Comparison of ENCODE assay signal across 27 mouse cellular contexts in the genomic region with DNA sequence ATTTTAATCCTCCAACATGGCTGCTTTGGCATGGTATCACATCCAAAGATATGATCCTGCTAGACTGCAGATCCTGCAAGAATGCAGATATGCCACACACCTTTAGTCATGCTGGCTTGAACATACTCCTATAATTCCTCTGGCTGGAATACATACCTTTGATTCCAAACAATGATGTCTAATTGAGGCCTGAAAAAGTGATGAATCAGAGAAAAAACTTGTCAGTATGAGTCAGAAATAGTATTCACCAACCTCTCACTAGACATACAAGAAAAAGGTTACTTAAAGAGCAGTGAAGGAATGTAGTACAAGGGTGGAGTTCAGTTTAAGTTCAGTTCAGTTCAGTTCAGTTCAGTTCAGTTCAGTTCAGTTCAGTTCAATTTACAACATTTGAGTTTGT.
"Had no signal": no experiment of that assay in that cellular context is flagged by ENCODE, and none has a peak within 500 bp of the region (broad histone marks: within the 10 kb centered on the region; RNA-seq: fewer than 3 reads in every experiment).

No protein-coding gene starts in this region.

- H3K4me2 ChIP-seq: heart, embryonic 11.5 days; heart, embryonic 13.5 days; heart, embryonic 15.5 days; hindbrain, embryonic 13.5 days; intestine, embryonic 15.5 days; limb, embryonic 12.5 days; liver, embryonic 11.5 days; liver, embryonic 13.5 days; liver, embryonic 15.5 days had no signal

- H3K27ac ChIP-seq: heart, adult 2 months; heart, embryonic 13.5 days; heart, embryonic 15.5 days; hindbrain, embryonic 13.5 days; intestine, embryonic 15.5 days; layer of hippocampus, adult 2 months; left cerebral cortex, adult 2 months; limb, embryonic 10.5 days; limb, embryonic 12.5 days; liver, embryonic 13.5 days; liver, embryonic 15.5 days had no signal

- H3K4me3 ChIP-seq: heart, adult 2 months; heart, embryonic 13.5 days; heart, embryonic 15.5 days; hindbrain, embryonic 13.5 days; intestine, embryonic 15.5 days; layer of hippocampus, adult 2 months; left cerebral cortex, adult 2 months; limb, embryonic 10.5 days; limb, embryonic 12.5 days; liver, embryonic 13.5 days; liver, embryonic 15.5 days had no signal

- H3K27me3 ChIP-seq: heart, embryonic 13.5 days; heart, embryonic 15.5 days; hindbrain, embryonic 13.5 days; intestine, embryonic 15.5 days; limb, embryonic 12.5 days; liver, embryonic 13.5 days; liver, embryonic 15.5 days had no signal

- H3K4me1 ChIP-seq: heart, embryonic 13.5 days; heart, embryonic 15.5 days; hindbrain, embryonic 13.5 days; intestine, embryonic 15.5 days; limb, embryonic 10.5 days; limb, embryonic 12.5 days; liver, embryonic 13.5 days; liver, embryonic 15.5 days had no signal

- ATAC-seq: hindbrain, embryonic 16.5 days; inflammation-experienced regulatory T-cells, adult 6 months; intestine, embryonic 15.5 days; intestine, postnatal 0 days had no signal

- H3K9me3 ChIP-seq: heart, embryonic 13.5 days; heart, embryonic 15.5 days; hindbrain, embryonic 13.5 days; intestine, embryonic 15.5 days; limb, embryonic 10.5 days; liver, embryonic 13.5 days; liver, embryonic 15.5 days had no signal

- DNase-seq: gastrocnemius, postnatal 14 days; gastrocnemius, postnatal 36 days; heart, adult 11 months; heart, adult 2 months; heart, postnatal 14 days; heart, postnatal 36 days; kidney, adult 18-20 months; kidney, adult 8-10 months; kidney, postnatal 10 days; kidney, postnatal 25 days; kidney, postnatal 4 days; liver; liver, embryonic 13.5 days had no signal

- H3K36me3 ChIP-seq: heart, embryonic 13.5 days; heart, embryonic 15.5 days; hindbrain, embryonic 13.5 days; intestine, embryonic 15.5 days; limb, embryonic 10.5 days; limb, embryonic 12.5 days; liver, embryonic 13.5 days; liver, embryonic 15.5 days had no signal

- H3K9ac ChIP-seq: heart, embryonic 13.5 days; heart, embryonic 15.5 days; hindbrain, embryonic 13.5 days; intestine, embryonic 15.5 days; limb, embryonic 12.5 days; liver, embryonic 13.5 days; liver, embryonic 15.5 days had no signal
